Mouse (Mus musculus) bone marrow, adult 2 months (tissue): ENCODE data around the gene Spred3.

ENCODE experiments used
- CTCF ChIP-seq: fragments of 200-500 bp; IDR thresholded peaks from 2 replicates; pipeline ENCODE4 v1.5.1; 2011; ENCODE audit warnings: low read length, control low read depth; ENCODE audit not compliant: control insufficient read depth, insufficient read depth
- POLR2A ChIP-seq: fragments of 200-500 bp; IDR thresholded peaks from 2 replicates; pipeline ENCODE4 v1.6.1; 2011; ENCODE audit warnings: low read depth, mild to moderate bottlenecking, control low read depth, low read length, borderline replicate concordance; ENCODE audit not compliant: control insufficient read depth

DNA sequence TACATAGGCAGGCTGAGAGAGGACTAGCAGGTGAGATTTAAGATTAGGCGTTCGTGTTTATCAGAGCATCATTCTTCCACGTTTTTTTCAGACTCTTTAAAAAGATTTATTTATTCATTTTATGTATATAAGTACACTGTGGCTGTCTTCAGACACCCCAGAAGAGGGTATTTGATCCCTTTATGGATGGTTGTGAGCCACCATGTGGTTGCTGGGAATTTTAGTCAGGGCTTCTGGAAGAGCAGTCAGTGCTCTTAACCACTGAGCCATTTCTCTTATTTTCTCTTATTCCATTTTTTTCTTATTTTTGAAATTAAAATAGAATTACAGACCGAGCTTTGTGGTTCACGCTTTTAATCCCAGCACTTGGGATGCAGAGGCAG, 10.6 kb upstream of the Spred3 start:
- TF ChIP-seq CTCF (no peak), POLR2A (no peak)
